Mouse (Mus musculus) midbrain, embryonic 14.5 days (tissue): ENCODE data around the gene P2ry14. TPM values are rescaled to one million over a fixed set of nuclear protein-coding genes. Genes with fewer than 3 reads are reported as not detected.

Experiments
- ATAC-seq: fragments of 200-750 bp; cut with Nextera tagmentation; 2 replicates; pipeline ENCODE4 v1.8.0; 2017; ENCODE audit warnings: moderate number of reproducible peaks, moderate library complexity; ENCODE audit not compliant: low FRiP score, low TSS enrichment
- DNase-seq: peaks from one replicate; pipeline ENCODE4 v3.0.0-alpha.2; 2015
- H3K27ac ChIP-seq: fragments of 300-500 bp; sonication (generic); replicated peaks from 2 replicates; pipeline ENCODE4 v1.5.1; 2014; ENCODE audit warnings: mild to moderate bottlenecking, low read depth, low read length, moderate library complexity
- H3K27me3 ChIP-seq: fragments of 300-500 bp; sonication (generic); 2 replicates; pipeline ENCODE4 v1.6.1; 2014; ENCODE audit warnings: low read length, control low read depth, mixed read lengths; ENCODE audit not compliant: control insufficient read depth, insufficient read depth
- H3K36me3 ChIP-seq: fragments of 300-500 bp; sonication (generic); 2 replicates; pipeline ENCODE4 v1.6.1; 2014; ENCODE audit warnings: low read length, control low read depth; ENCODE audit not compliant: control insufficient read depth, insufficient read depth
- H3K4me1 ChIP-seq: fragments of 300-500 bp; sonication (generic); 2 replicates; pipeline ENCODE4 v1.6.1; 2014; ENCODE audit warnings: mild to moderate bottlenecking, antibody characterized with exemption, low read length, control low read depth; ENCODE audit not compliant: control insufficient read depth, insufficient read depth
- H3K4me2 ChIP-seq: fragments of 300-500 bp; sonication (generic); 2 replicates; pipeline ENCODE4 v1.6.1; 2014; ENCODE audit warnings: mild to moderate bottlenecking, low read length, moderate library complexity
- H3K4me3 ChIP-seq: fragments of 300-500 bp; sonication (generic); replicated peaks from 2 replicates; pipeline ENCODE4 v1.5.1; 2014; ENCODE audit warnings: low read depth, low read length
- H3K9ac ChIP-seq: fragments of 300-500 bp; sonication (generic); replicated peaks from 2 replicates; pipeline ENCODE4 v1.6.1; 2014; ENCODE audit warnings: mild to moderate bottlenecking, low read length, moderate library complexity
- H3K9me3 ChIP-seq: fragments of 300-500 bp; sonication (generic); 2 replicates; pipeline ENCODE4 v1.6.1; 2016; ENCODE audit warnings: low read length, control low read depth, mixed read lengths; ENCODE audit not compliant: control insufficient read depth
- WGBS: fragments of 180-500 bp; shearing (Covaris S2); extraction: QIAGEN DNeasy Blood & Tissue Kit; methylation state at CpG from one replicate; pipeline ENCODE4 v1.1.7; 2014; 5-methylcytosine and 5-hydroxymethylcytosine counted together
- polyA plus RNA-seq: library from polyadenylated mRNA; unstranded; fragments of >200 nt; fragmentation: Nextera tagmentation; extraction: Ambion mirVana; gene quantifications from 2 replicates; pipeline ENCODE4 v1.2.1, GENCODE M21; 2014

Gene P2ry14
- polyA plus RNA-seq, 1 experiment from 2014 or later: 4.1 TPM

DNA sequence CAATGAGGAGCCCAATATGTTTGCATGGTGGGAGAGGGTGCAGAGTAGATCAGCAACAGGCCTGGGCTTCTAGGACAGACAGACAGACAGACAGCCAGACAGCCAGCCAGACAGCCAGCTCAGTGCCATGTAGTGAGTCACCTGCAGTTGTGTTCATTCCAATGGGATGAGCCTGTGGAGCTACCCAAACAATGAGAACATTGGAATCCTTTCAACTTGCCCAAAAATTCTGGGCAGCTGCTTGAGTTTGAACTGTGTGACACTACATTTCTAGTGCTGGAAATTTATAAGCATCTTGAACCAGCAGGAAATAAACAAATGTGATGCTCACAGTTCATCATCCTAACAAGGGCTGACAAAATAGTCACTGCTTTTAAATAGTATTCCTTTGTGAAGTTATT is 13.8 kb downstream of the P2ry14 start:
- ATAC-seq (no peak), DNase-seq (no peak)
- H3K36me3 ChIP-seq: no peaks in the 10 kb centered on the region

GRCm38 (mm10) chr3:59138946-59139468 is 14.4 kb downstream of the P2ry14 start:
- Histone ChIP-seq H3K36me3 (no peaks in the 10 kb centered on the region), H3K27me3 (no peaks in the 10 kb centered on the region), H3K9ac (no peak overlapping the region), H3K4me3 (no peak overlapping the region), H3K4me2 (no peak overlapping the region), H3K9me3 (no peaks in the 10 kb centered on the region), H3K27ac (no peak overlapping the region), H3K4me1 (no peaks in the 10 kb centered on the region)
- ATAC-seq (no peak), DNase-seq (no peak)
- 87% methylated on average over 12 of the region's 12 CpGs for WGBS

More for the DNA sequence above, 13.8 kb downstream of the P2ry14 start:
- Histone ChIP-seq H3K4me1 (no peaks in the 10 kb centered on the region), H3K4me2 (no peak overlapping the region), H3K9ac (no peak overlapping the region), H3K27me3 (no peaks in the 10 kb centered on the region), H3K4me3 (no peak overlapping the region), H3K27ac (no peak overlapping the region), H3K9me3 (no peaks in the 10 kb centered on the region)

GRCm38 (mm10) chr3:59135911-59136653 is 17.3 kb downstream of the P2ry14 start:
- peak; percentile 17 for DNase-seq
- Histone ChIP-seq H3K4me2 (no peak overlapping the region), H3K9ac (no peak overlapping the region), H3K27me3 (no peaks in the 10 kb centered on the region), H3K9me3 (no peaks in the 10 kb centered on the region), H3K36me3 (no peaks in the 10 kb centered on the region), H3K4me1 (no peaks in the 10 kb centered on the region), H3K4me3 (no peak overlapping the region), H3K27ac (no peak overlapping the region)
- 79% methylated on average over 5 of the region's 5 CpGs for WGBS
- ATAC-seq: no peak

DNA sequence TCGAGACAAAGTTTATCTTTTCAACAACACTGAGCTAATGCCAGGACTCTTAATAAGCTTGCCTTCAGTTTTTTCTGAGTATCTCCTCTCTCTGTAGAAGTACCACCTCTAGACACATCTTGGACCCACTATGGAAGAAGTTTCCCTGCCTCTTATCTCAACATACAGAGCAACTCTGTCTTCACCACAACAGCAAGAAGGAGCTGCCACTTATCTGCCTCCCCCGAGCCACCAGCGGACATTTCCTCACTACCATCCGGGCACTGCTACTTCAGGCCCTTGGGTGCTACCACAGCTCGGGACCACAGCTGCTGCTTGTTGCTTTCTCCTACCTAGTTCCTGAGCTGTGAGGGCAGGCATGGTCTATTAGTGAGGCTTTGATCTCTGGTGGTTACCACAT is 20.2 kb downstream of the P2ry14 start:
- H3K27ac ChIP-seq: no peak overlapping the region
- no peaks in the 10 kb centered on the region for H3K36me3 ChIP-seq
- no peak overlapping the region for H3K4me2 ChIP-seq
- 92% methylated on average over 5 of the region's 5 CpGs for WGBS
- ATAC-seq (no peak), DNase-seq (no peak)
- no peaks in the 10 kb centered on the region for H3K4me1 ChIP-seq
- no peaks in the 10 kb centered on the region for H3K9me3 ChIP-seq
- H3K27me3 ChIP-seq: no peaks in the 10 kb centered on the region
- H3K4me3 ChIP-seq: no peak overlapping the region
- H3K9ac ChIP-seq: no peak overlapping the region

DNA sequence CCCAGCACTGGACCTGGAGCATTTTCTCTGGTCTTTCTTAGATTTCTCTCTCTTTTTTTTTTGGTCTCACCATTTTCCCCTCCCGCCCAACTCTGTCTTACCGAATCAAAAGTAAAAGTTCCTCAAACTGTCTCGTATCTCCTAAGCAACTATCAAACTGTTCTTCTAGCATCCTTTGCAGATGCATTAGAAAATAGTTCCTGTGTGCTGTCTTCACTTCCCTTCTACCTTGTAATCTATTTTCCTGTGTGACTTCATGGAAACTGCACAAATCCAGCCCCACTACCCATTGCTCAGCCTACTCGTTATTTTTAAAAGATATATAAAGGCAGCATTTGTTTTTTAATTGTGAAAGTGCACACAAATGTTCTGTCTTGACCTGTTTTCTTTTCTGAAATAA is 21.5 kb downstream of the P2ry14 start:
- Histone ChIP-seq H3K4me2 (no peak overlapping the region), H3K9ac (no peak overlapping the region), H3K36me3 (no peaks in the 10 kb centered on the region), H3K27ac (no peak overlapping the region), H3K9me3 (no peaks in the 10 kb centered on the region), H3K4me1 (no peaks in the 10 kb centered on the region), H3K4me3 (no peak overlapping the region), H3K27me3 (no peaks in the 10 kb centered on the region)
- WGBS: 92% methylated on average over 4 of the region's 4 CpGs
- no peak for DNase-seq
- no peak for ATAC-seq

- Histone ChIP-seq H3K4me2 (no peak overlapping the region), H3K9me3 (no peaks in the 10 kb centered on the region), H3K9ac (no peak overlapping the region), H3K36me3 (no peaks in the 10 kb centered on the region), H3K27ac (no peak overlapping the region), H3K4me1 (no peaks in the 10 kb centered on the region), H3K4me3 (no peak overlapping the region), H3K27me3 (no peaks in the 10 kb centered on the region)
- no peak for ATAC-seq
- WGBS: 83% methylated on average over 4 of the region's 4 CpGs
- no peak for DNase-seq
These were observed 22.3 kb downstream of the P2ry14 start for GRCm38 (mm10) chr3:59131081-59131480.

GRCm38 (mm10) chr3:59130431-59130830 is 23.0 kb downstream of the P2ry14 start:
- Histone ChIP-seq H3K4me3 (no peak overlapping the region), H3K4me1 (no peaks in the 10 kb centered on the region), H3K36me3 (no peaks in the 10 kb centered on the region), H3K4me2 (no peak overlapping the region), H3K27me3 (no peaks in the 10 kb centered on the region), H3K27ac (no peak overlapping the region), H3K9ac (no peak overlapping the region), H3K9me3 (no peaks in the 10 kb centered on the region)
- ATAC-seq: no peak
- no peak for DNase-seq
- 66% methylated on average over 8 of the region's 8 CpGs for WGBS

- Histone ChIP-seq H3K9ac (no peak overlapping the region), H3K9me3 (no peaks in the 10 kb centered on the region), H3K4me2 (no peak overlapping the region), H3K4me1 (no peaks in the 10 kb centered on the region), H3K27me3 (no peaks in the 10 kb centered on the region), H3K27ac (no peak overlapping the region), H3K36me3 (no peaks in the 10 kb centered on the region), H3K4me3 (no peak overlapping the region)
- DNase-seq: no peak
- 92% methylated on average over 3 of the region's 3 CpGs for WGBS
- no peak for ATAC-seq
These were observed 23.9 kb downstream of the P2ry14 start for GRCm38 (mm10) chr3:59129547-59129946.

DNA sequence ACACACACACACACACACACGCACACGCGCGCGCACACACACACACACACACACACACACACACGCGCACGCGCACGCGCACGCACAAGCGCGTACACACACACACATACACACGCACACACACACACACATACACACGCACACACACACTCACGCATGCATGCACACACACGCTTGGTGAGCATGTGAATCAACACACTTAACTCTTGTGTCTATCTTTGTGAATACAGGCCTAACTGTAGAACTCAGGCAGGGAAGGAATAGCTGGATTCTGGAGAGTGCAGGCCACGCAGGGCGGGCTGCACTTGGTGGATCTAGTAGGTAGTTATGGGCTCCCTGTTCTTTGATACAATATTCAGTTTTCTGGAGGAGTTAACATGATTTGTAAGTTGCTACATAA is 24.7 kb downstream of the P2ry14 start:
- H3K4me2 ChIP-seq: no peak overlapping the region
- no peak overlapping the region for H3K9ac ChIP-seq
- H3K4me3 ChIP-seq: no peak overlapping the region
- no peaks in the 10 kb centered on the region for H3K27me3 ChIP-seq
- no peaks in the 10 kb centered on the region for H3K36me3 ChIP-seq
- WGBS: 82% methylated on average over 20 of the region's 20 CpGs
- H3K9me3 ChIP-seq: no peaks in the 10 kb centered on the region
- no peak for DNase-seq
- no peak for ATAC-seq
- H3K4me1 ChIP-seq: no peaks in the 10 kb centered on the region
- no peak overlapping the region for H3K27ac ChIP-seq
